Mouse (Mus musculus) small intestine, adult 2 months (tissue): ENCODE measurements around the gene Wfdc21.

Experiments
- CTCF ChIP-seq: fragments of 200-500 bp; IDR thresholded peaks from 2 replicates; pipeline ENCODE4 v1.5.1; 2012; ENCODE audit warnings: low read depth, mild to moderate bottlenecking, control low read depth, inconsistent platforms, low read length, moderate library complexity, mixed read lengths; ENCODE audit not compliant: insufficient replicate concordance, insufficient read length; ENCODE audit errors: extremely low read depth
- POLR2A ChIP-seq: fragments of 200-500 bp; IDR thresholded peaks from 2 replicates; pipeline ENCODE4 v1.6.1; 2012; ENCODE audit warnings: low read depth, mild to moderate bottlenecking, control low read depth, inconsistent platforms, low read length, moderate library complexity

DNA sequence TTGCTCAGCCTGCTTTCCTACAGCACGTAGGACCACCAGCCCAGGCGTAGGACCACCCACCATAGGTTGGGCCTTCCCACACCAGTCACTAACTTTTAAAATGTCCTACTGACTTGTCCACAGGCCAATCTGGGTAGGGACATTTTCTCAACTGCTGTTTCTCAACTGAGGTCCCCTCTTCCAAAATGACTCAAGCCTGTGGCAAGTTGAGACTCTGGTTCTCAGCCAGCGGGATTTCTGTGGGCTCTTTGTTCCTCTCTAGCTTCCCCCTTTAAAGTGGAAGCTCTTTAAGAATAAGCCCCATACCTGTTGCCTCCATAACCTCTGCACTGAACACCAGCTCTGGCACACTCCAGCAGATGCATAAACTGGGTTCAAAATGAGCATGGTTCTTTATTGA is 3.2 kb upstream of the Wfdc21 start:
- TF ChIP-seq CTCF (no peak), POLR2A (no peak)
